Mouse (Mus musculus): Measurements from ENCODE around the gene Zfp384. TPM values are rescaled to one million over a fixed set of nuclear protein-coding genes. Genes with fewer than 3 reads are reported as not detected.

The Zfp384 gene
- polyA plus RNA-seq, 1 experiment from 2014 or later = 17.0 TPM

Other genes starting within 250 kb of the Zfp384 start
- gene Eno2, start 239.5 kb upstream of the Zfp384 start, polyA plus RNA-seq (2016; fragmentation: Nextera tagmentation; extraction: Ambion mirVana) = 25.2 and 27.8 TPM in 2 replicates
- gene Lrrc23, start 229.4 kb upstream of the Zfp384 start, polyA plus RNA-seq (2016; fragmentation: Nextera tagmentation; extraction: Ambion mirVana) = 0.68 and 0.85 TPM in 2 replicates
- 8.2 and 8.5 TPM in 2 replicates for gene Spsb2, start 200.5 kb upstream of the Zfp384 start, polyA plus RNA-seq (2016; fragmentation: Nextera tagmentation; extraction: Ambion mirVana)
- 461 and 485 TPM in 2 replicates for gene Tpi1, start 194.8 kb upstream of the Zfp384 start, polyA plus RNA-seq (2016; fragmentation: Nextera tagmentation; extraction: Ambion mirVana)
- gene Usp5, start 179.7 kb upstream of the Zfp384 start, polyA plus RNA-seq (2016; fragmentation: Nextera tagmentation; extraction: Ambion mirVana) = 203 TPM in 2 replicates
- gene Cdca3, start 179.6 kb upstream of the Zfp384 start, polyA plus RNA-seq (2016; fragmentation: Nextera tagmentation; extraction: Ambion mirVana) = 115 and 124 TPM in 2 replicates
- 0.50 and 0.52 TPM in 2 replicates for gene Gnb3, start 168.9 kb upstream of the Zfp384 start, polyA plus RNA-seq (2016; fragmentation: Nextera tagmentation; extraction: Ambion mirVana)
- gene P3h3, start 151.4 kb upstream of the Zfp384 start, polyA plus RNA-seq (2016; fragmentation: Nextera tagmentation; extraction: Ambion mirVana) = 27.2 and 28.4 TPM in 2 replicates
- gene Gpr162, start 145.2 kb upstream of the Zfp384 start, polyA plus RNA-seq (2016; fragmentation: Nextera tagmentation; extraction: Ambion mirVana) = 14.7 and 16.3 TPM in 2 replicates
- gene Cd4, start 120.9 kb upstream of the Zfp384 start, polyA plus RNA-seq (2016; fragmentation: Nextera tagmentation; extraction: Ambion mirVana) = 0.06 TPM in 1 of 2 replicates, not detected in the other
- 1.8 and 2.2 TPM in 2 replicates for gene Lag3, start 97.4 kb upstream of the Zfp384 start, polyA plus RNA-seq (2016; fragmentation: Nextera tagmentation; extraction: Ambion mirVana)
- gene Ptms, start 89.0 kb upstream of the Zfp384 start, polyA plus RNA-seq (2016; fragmentation: Nextera tagmentation; extraction: Ambion mirVana) = 718 and 773 TPM in 2 replicates
- 546 and 556 TPM in 2 replicates for gene Mlf2, start 77.8 kb upstream of the Zfp384 start, polyA plus RNA-seq (2016; fragmentation: Nextera tagmentation; extraction: Ambion mirVana)
- 91.5 and 99.8 TPM in 2 replicates for gene Cops7a, start 43.6 kb upstream of the Zfp384 start, polyA plus RNA-seq (2016; fragmentation: Nextera tagmentation; extraction: Ambion mirVana)
- gene Pianp, start 12.5 kb upstream of the Zfp384 start, polyA plus RNA-seq (2016; fragmentation: Nextera tagmentation; extraction: Ambion mirVana) = 9.8 and 10.0 TPM in 2 replicates
- 151 and 156 TPM in 2 replicates for gene Ing4, start 30.6 kb downstream of the Zfp384 start, polyA plus RNA-seq (2016; fragmentation: Nextera tagmentation; extraction: Ambion mirVana)
- 15.1 and 15.3 TPM in 2 replicates for gene Acrbp, start 40.5 kb downstream of the Zfp384 start, polyA plus RNA-seq (2016; fragmentation: Nextera tagmentation; extraction: Ambion mirVana)
- gene Lpar5, start 58.8 kb downstream of the Zfp384 start, polyA plus RNA-seq (2016; fragmentation: Nextera tagmentation; extraction: Ambion mirVana) = 0.32 and 0.54 TPM in 2 replicates
- gene Chd4, start 86.8 kb downstream of the Zfp384 start, polyA plus RNA-seq (2016; fragmentation: Nextera tagmentation; extraction: Ambion mirVana) = 115 and 121 TPM in 2 replicates
- 53.9 and 56.3 TPM in 2 replicates for gene Nop2, start 122.8 kb downstream of the Zfp384 start, polyA plus RNA-seq (2016; fragmentation: Nextera tagmentation; extraction: Ambion mirVana)
- 21.9 and 22.6 TPM in 2 replicates for gene Iffo1, start 136.1 kb downstream of the Zfp384 start, polyA plus RNA-seq (2016; fragmentation: Nextera tagmentation; extraction: Ambion mirVana)
- 1,605 and 1,721 TPM in 2 replicates for gene Gapdh, start 157.3 kb downstream of the Zfp384 start, polyA plus RNA-seq (2016; fragmentation: Nextera tagmentation; extraction: Ambion mirVana)
- 131 and 140 TPM in 2 replicates for gene Ncapd2, start 182.6 kb downstream of the Zfp384 start, polyA plus RNA-seq (2016; fragmentation: Nextera tagmentation; extraction: Ambion mirVana)
- 157 and 169 TPM in 2 replicates for gene Mrpl51, start 182.7 kb downstream of the Zfp384 start, polyA plus RNA-seq (2016; fragmentation: Nextera tagmentation; extraction: Ambion mirVana)
- 7.2 and 8.0 TPM in 2 replicates for gene Vamp1, start 206.4 kb downstream of the Zfp384 start, polyA plus RNA-seq (2016; fragmentation: Nextera tagmentation; extraction: Ambion mirVana)
- gene Tapbpl, start 222.7 kb downstream of the Zfp384 start, polyA plus RNA-seq (2016; fragmentation: Nextera tagmentation; extraction: Ambion mirVana) = 3.2 and 3.8 TPM in 2 replicates
- gene Cd27, start 227.9 kb downstream of the Zfp384 start, polyA plus RNA-seq (2016; fragmentation: Nextera tagmentation; extraction: Ambion mirVana) = 2.0 and 2.3 TPM in 2 replicates

Measured in neural tube, embryonic 12.5 days (tissue).